ENCODE assay signal across 22 mouse cellular contexts in the genomic region with DNA sequence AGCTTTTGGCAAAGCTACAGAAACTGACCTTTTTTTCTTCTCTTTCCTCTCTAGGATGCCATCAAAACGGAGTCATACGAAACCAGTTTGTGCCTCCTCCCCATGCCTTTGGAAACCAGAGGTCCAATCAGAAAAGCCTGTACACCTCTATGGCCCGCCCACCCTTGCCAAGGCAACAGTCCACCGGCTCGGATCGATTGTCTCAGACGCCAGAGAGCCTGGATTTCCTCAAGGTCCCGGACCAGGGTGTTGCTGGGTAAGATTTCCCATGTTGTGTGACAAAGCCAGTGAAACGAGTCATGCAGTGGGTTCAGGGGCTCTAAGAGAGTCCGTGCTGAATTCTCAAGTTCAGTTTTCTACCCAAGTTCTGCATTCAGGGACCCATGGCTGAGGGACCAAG.
"Had no signal": no experiment of that assay in that cellular context is flagged by ENCODE, and none has a peak within 500 bp of the region (broad histone marks: within the 10 kb centered on the region; RNA-seq: fewer than 3 reads in every experiment).

No protein-coding gene starts in this region.

- H3K4me3 ChIP-seq: kidney, embryonic 15.5 days; limb, embryonic 10.5 days; limb, embryonic 13.5 days; liver, embryonic 13.5 days; midbrain, embryonic 12.5 days; midbrain, embryonic 15.5 days; neural tube, embryonic 13.5 days had no signal

- DNase-seq: kidney, adult 11 months; kidney, adult 8-10 months; kidney, postnatal 10 days; kidney, postnatal 4 days; liver; liver, embryonic 13.5 days; lung, embryonic 14.5 days; right cerebral cortex, adult 18-20 months; right cerebral cortex, postnatal 14 days; right cerebral cortex, postnatal 4 days; thymus, adult 2 months; thymus, postnatal 14 days; thymus, postnatal 4 days had no signal

- H3K4me2 ChIP-seq: kidney, embryonic 15.5 days; limb, embryonic 13.5 days; liver, embryonic 13.5 days; lung, embryonic 14.5 days; midbrain, embryonic 12.5 days; midbrain, embryonic 15.5 days; neural tube, embryonic 13.5 days had no signal

- H3K36me3 ChIP-seq: liver, embryonic 13.5 days; midbrain, embryonic 15.5 days had no signal

- H3K27me3 ChIP-seq: kidney, embryonic 15.5 days; limb, embryonic 13.5 days; liver, embryonic 13.5 days; midbrain, embryonic 12.5 days; midbrain, embryonic 15.5 days; neural tube, embryonic 13.5 days had no signal

- ATAC-seq: lung, postnatal 0 days; midbrain, embryonic 15.5 days had no signal

- H3K27ac ChIP-seq: kidney, embryonic 15.5 days; limb, embryonic 10.5 days; limb, embryonic 13.5 days; liver, embryonic 13.5 days; macrophage; midbrain, embryonic 12.5 days; midbrain, embryonic 15.5 days; neural tube, embryonic 13.5 days; stomach, postnatal 0 days had no signal

- H3K9me3 ChIP-seq: kidney, embryonic 15.5 days; limb, embryonic 10.5 days; limb, embryonic 13.5 days; liver, embryonic 13.5 days; midbrain, embryonic 12.5 days; midbrain, embryonic 15.5 days; neural tube, embryonic 13.5 days had no signal

- H3K4me1 ChIP-seq: kidney, embryonic 15.5 days; limb, embryonic 10.5 days; limb, embryonic 13.5 days; midbrain, embryonic 12.5 days; midbrain, embryonic 15.5 days; neural tube, embryonic 13.5 days had no signal

- H3K9ac ChIP-seq: kidney, embryonic 15.5 days; limb, embryonic 13.5 days; liver, embryonic 13.5 days; lung, embryonic 14.5 days; midbrain, embryonic 12.5 days; midbrain, embryonic 15.5 days; neural tube, embryonic 13.5 days had no signal
